Mouse (Mus musculus) forebrain, postnatal 0 days (tissue): ENCODE results near the gene Dennd1b. TPM values are rescaled to one million over a fixed set of nuclear protein-coding genes. Genes with fewer than 3 reads are reported as not detected.
A peak's percentile ranks its signal among the peaks of the same experiment; 100 is the strongest.

Experiments used
- ATAC-seq: fragments of 200-750 bp; cut with Nextera tagmentation; 2 replicates; pipeline ENCODE4 v1.8.0; 2017; ENCODE audit warnings: mild to moderate bottlenecking, moderate library complexity
- DNase-seq: peaks from one replicate; pipeline ENCODE4 v3.0.0-alpha.2; 2015
- H3K27ac ChIP-seq: fragments of 300-500 bp; sonication (generic); 2 replicates; pipeline ENCODE4 v1.5.1; 2014; ENCODE audit warnings: low read depth, mild to moderate bottlenecking, antibody characterized with exemption, low read length, moderate library complexity, mixed read lengths
- H3K27me3 ChIP-seq: fragments of 300-500 bp; sonication (generic); 2 replicates; pipeline ENCODE4 v1.6.1; 2014; ENCODE audit warnings: mild to moderate bottlenecking, low read length, mixed read lengths; ENCODE audit not compliant: insufficient read depth
- H3K36me3 ChIP-seq: fragments of 300-500 bp; sonication (generic); 2 replicates; pipeline ENCODE4 v1.6.1; 2014; ENCODE audit warnings: mild to moderate bottlenecking, moderate library complexity; ENCODE audit not compliant: insufficient read depth
- H3K4me1 ChIP-seq: fragments of 300-500 bp; sonication (generic); 2 replicates; pipeline ENCODE4 v1.6.1; 2014; ENCODE audit warnings: antibody characterized with exemption; ENCODE audit not compliant: insufficient read depth
- H3K4me2 ChIP-seq: fragments of 300-500 bp; sonication (generic); 2 replicates; pipeline ENCODE4 v1.6.1; 2014; ENCODE audit warnings: low read depth, mild to moderate bottlenecking, moderate library complexity
- H3K4me3 ChIP-seq: fragments of 300-500 bp; sonication (generic); 2 replicates; pipeline ENCODE4 v1.5.1; 2014; ENCODE audit warnings: low read depth, low read length, mixed read lengths
- H3K9ac ChIP-seq: fragments of 300-500 bp; sonication (generic); 2 replicates; pipeline ENCODE4 v1.6.1; 2014; ENCODE audit warnings: mild to moderate bottlenecking
- H3K9me3 ChIP-seq: fragments of 300-500 bp; sonication (generic); 2 replicates; pipeline ENCODE4 v1.6.1; 2016; ENCODE audit warnings: low read length
- CTCF ChIP-seq: sonication (generic); IDR thresholded peaks from 2 replicates; pipeline ENCODE4 v1.5.1; 2016; ENCODE audit warnings: antibody characterized with exemption, control low read depth, low read depth
- WGBS: fragments of 180-500 bp; shearing (Covaris S2); extraction: QIAGEN DNeasy Blood & Tissue Kit; methylation state at CpG from one replicate; pipeline ENCODE4 v1.1.7; 2014; 5-methylcytosine and 5-hydroxymethylcytosine counted together
- polyA plus RNA-seq: library from polyadenylated mRNA; unstranded; fragments of >200 nt; fragmentation: Nextera tagmentation; extraction: Ambion mirVana; gene quantifications from 2 replicates; pipeline ENCODE4 v1.2.1, GENCODE M21; 2015
- total RNA-seq: library from RNA; depleted of rRNA; stranded (reverse); fragments of >200 nt; gene quantifications from 2 replicates; pipeline ENCODE4 v1.2.3, GENCODE M21; 2014

Gene Dennd1b
- total and polyA plus RNA-seq, 2 experiments from 2014 or later = 5.6 to 12.0 TPM

- WGBS = 42% methylated on average over 9 of the region's 9 CpGs
- Histone ChIP-seq H3K36me3 (no peaks in the 10 kb centered on the region; the same call in 1 of the 2 replicates), H3K9me3 (no peaks in the 10 kb centered on the region), H3K4me2 (peak overlapping the region; percentile 51), H3K4me3 (peak overlapping the region; percentile 92), H3K27me3 (no peaks in the 10 kb centered on the region), H3K9ac (peak overlapping the region; percentile 88; the same call in 1 of the 2 replicates), H3K27ac (0 out of 2 replicates have a peak overlapping the region, but pooled peaks have one; percentile 87), H3K4me1 (no peaks in the 10 kb centered on the region)
- TF ChIP-seq CTCF = no peak
- peak; percentile 36 for DNase-seq
- no peak for ATAC-seq
Observed at GRCm38 (mm10) chr1:138962266-138963101, 751 bp upstream of the Dennd1b start.

- peak; percentile 70 for DNase-seq
- Histone ChIP-seq H3K9me3 (no peaks in the 10 kb centered on the region), H3K27ac (peak overlapping the region; percentile 87), H3K4me2 (peak overlapping the region; percentile 51), H3K4me1 (no peaks in the 10 kb centered on the region), H3K27me3 (no peaks in the 10 kb centered on the region), H3K4me3 (peak overlapping the region; percentile 92), H3K36me3 (no peaks in the 10 kb centered on the region; the same call in 1 of the 2 replicates), H3K9ac (peak overlapping the region; percentile 88)
- TF ChIP-seq CTCF = no peak
- under 1% methylated on average over 38 of the region's 50 CpGs for WGBS
- peak; percentile 84 for ATAC-seq
Observed at GRCm38 (mm10) chr1:138963868-138964458, 728 bp downstream of the Dennd1b start.

GRCm38 (mm10) chr1:138965069-138965468 lies 1.8 kb downstream of the Dennd1b start:
- no peak for ATAC-seq
- H3K4me2 ChIP-seq = no peak overlapping the region
- no peaks in the 10 kb centered on the region; the same call in 1 of the 2 replicates for H3K36me3 ChIP-seq
- H3K27ac ChIP-seq = no peak overlapping the region
- no peaks in the 10 kb centered on the region for H3K4me1 ChIP-seq
- no peak overlapping the region for H3K9ac ChIP-seq
- H3K4me3 ChIP-seq = no peak overlapping the region
- DNase-seq = no peak
- H3K27me3 ChIP-seq = no peaks in the 10 kb centered on the region
- no peaks in the 10 kb centered on the region for H3K9me3 ChIP-seq
- TF ChIP-seq CTCF = no peak

GRCm38 (mm10) chr1:138965511-138965910 lies 2.3 kb downstream of the Dennd1b start:
- no peak overlapping the region for H3K4me3 ChIP-seq
- H3K9ac ChIP-seq = no peak overlapping the region
- H3K27ac ChIP-seq = no peak overlapping the region
- H3K36me3 ChIP-seq = no peaks in the 10 kb centered on the region; the same call in 1 of the 2 replicates
- no peak for TF ChIP-seq CTCF
- no peaks in the 10 kb centered on the region for H3K27me3 ChIP-seq
- ATAC-seq (no peak), DNase-seq (no peak)
- no peaks in the 10 kb centered on the region for H3K9me3 ChIP-seq
- H3K4me2 ChIP-seq = no peak overlapping the region
- H3K4me1 ChIP-seq = no peaks in the 10 kb centered on the region
- WGBS = 92% methylated on average over 2 of the region's 2 CpGs

- Histone ChIP-seq H3K36me3 (no peaks in the 10 kb centered on the region; the same call in 1 of the 2 replicates), H3K4me2 (no peak overlapping the region), H3K27ac (no peak overlapping the region), H3K9ac (no peak overlapping the region), H3K4me1 (no peaks in the 10 kb centered on the region), H3K4me3 (no peak overlapping the region), H3K27me3 (no peaks in the 10 kb centered on the region), H3K9me3 (no peaks in the 10 kb centered on the region)
- ATAC-seq (no peak), DNase-seq (no peak)
- WGBS = 96% methylated on average over 7 of the region's 7 CpGs
- no peak for TF ChIP-seq CTCF
Observed at GRCm38 (mm10) chr1:138967450-138967849, 4.2 kb downstream of the Dennd1b start.

GRCm38 (mm10) chr1:138970053-138970452 lies 6.8 kb downstream of the Dennd1b start:
- Histone ChIP-seq H3K27ac (no peak overlapping the region), H3K9ac (no peak overlapping the region), H3K4me2 (no peak overlapping the region), H3K36me3 (no peaks in the 10 kb centered on the region; the same call in 1 of the 2 replicates), H3K27me3 (no peaks in the 10 kb centered on the region), H3K4me3 (no peak overlapping the region), H3K4me1 (no peaks in the 10 kb centered on the region), H3K9me3 (no peaks in the 10 kb centered on the region)
- DNase-seq (no peak), ATAC-seq (no peak)
- TF ChIP-seq CTCF = no peak
- 69% methylated on average over 4 of the region's 4 CpGs for WGBS
